Mouse (Mus musculus): ENCODE data around the gene Kyat1. TPM values are rescaled to one million over a fixed set of nuclear protein-coding genes. Genes with fewer than 3 reads are reported as not detected.

Kyat1 gene
- total RNA-seq (2021), result 10 to 100 TPM; 13.1 to 15.8 TPM

GRCm38 (mm10) chr2:30205629-30206357 lies at the start of gene Kyat1:
Gene Kyat1, minus strand, starts transcription at chr2:30205847.
- intact Hi-C loops (cut with DNase I), result no loop called here
- DNase-seq (ENCODE audit: extremely low spot score in 1 of 2, low spot score in 2 of 2), result peak; percentile 92 to 94

GRCm38 (mm10) chr2:30253809-30254208 lies 48.2 kb upstream of the Kyat1 start:
- no peak for DNase-seq (ENCODE audit: extremely low spot score in 1 of 2, low spot score in 2 of 2)
- intact Hi-C loops (cut with DNase I), result no loop called here

GRCm38 (mm10) chr2:30252521-30252920 lies 46.9 kb upstream of the Kyat1 start:
- DNase-seq (ENCODE audit: extremely low spot score in 1 of 2, low spot score in 2 of 2), result no peak
- intact Hi-C loops (cut with DNase I), result no loop called here

GRCm38 (mm10) chr2:30251417-30252104 lies 45.9 kb upstream of the Kyat1 start:
- intact Hi-C loops (cut with DNase I), result no loop called here
- no peak for DNase-seq (ENCODE audit: extremely low spot score in 1 of 2, low spot score in 2 of 2)

- intact Hi-C loops (cut with DNase I), result no loop called here
- no peak for DNase-seq (ENCODE audit: extremely low spot score in 1 of 2, low spot score in 2 of 2)
Measured at GRCm38 (mm10) chr2:30250166-30251128, 44.8 kb upstream of the Kyat1 start.

- no peak for DNase-seq (ENCODE audit: extremely low spot score in 1 of 2, low spot score in 2 of 2)
- intact Hi-C loops (cut with DNase I), result no loop called here
Measured at GRCm38 (mm10) chr2:30249182-30249581, 43.5 kb upstream of the Kyat1 start.

- DNase-seq (ENCODE audit: extremely low spot score in 1 of 2, low spot score in 2 of 2), result no peak
- intact Hi-C loops (cut with DNase I), result no loop called here
Measured at GRCm38 (mm10) chr2:30247681-30248080, 42.0 kb upstream of the Kyat1 start.

GRCm38 (mm10) chr2:30247036-30247435 lies 41.4 kb upstream of the Kyat1 start:
- DNase-seq (ENCODE audit: extremely low spot score in 1 of 2, low spot score in 2 of 2), result no peak
- intact Hi-C loops (cut with DNase I), result no loop called here

GRCm38 (mm10) chr2:30244595-30245178 lies 39.0 kb upstream of the Kyat1 start:
- DNase-seq (ENCODE audit: extremely low spot score in 1 of 2, low spot score in 2 of 2), result no peak
- intact Hi-C loops (cut with DNase I), result no loop called here

- intact Hi-C loops (cut with DNase I), result no loop called here
- DNase-seq (ENCODE audit: extremely low spot score in 1 of 2, low spot score in 2 of 2), result no peak
Measured at GRCm38 (mm10) chr2:30243391-30243790, 37.7 kb upstream of the Kyat1 start.

- intact Hi-C loops (cut with DNase I), result no loop called here
- peak in 1 of 2 experiments; percentile 86 for DNase-seq (ENCODE audit: extremely low spot score in 1 of 2, low spot score in 2 of 2)
Measured at GRCm38 (mm10) chr2:30242509-30242908, 36.9 kb upstream of the Kyat1 start.

GRCm38 (mm10) chr2:30240267-30240666 lies 34.6 kb upstream of the Kyat1 start, which contains the start of gene Gm28035:
Gene Gm28035, plus strand, starts transcription at chr2:30240567.
- no peak for DNase-seq (ENCODE audit: extremely low spot score in 1 of 2, low spot score in 2 of 2)
- intact Hi-C loops (cut with DNase I), result no loop called here

- DNase-seq (ENCODE audit: extremely low spot score in 1 of 2, low spot score in 2 of 2), result no peak
- intact Hi-C loops (cut with DNase I), result no loop called here
Measured at GRCm38 (mm10) chr2:30239777-30240176, 34.1 kb upstream of the Kyat1 start.

GRCm38 (mm10) chr2:30238906-30239465 lies 33.3 kb upstream of the Kyat1 start:
- intact Hi-C loops (cut with DNase I), result no loop called here
- DNase-seq (ENCODE audit: extremely low spot score in 1 of 2, low spot score in 2 of 2), result no peak

- intact Hi-C loops (cut with DNase I), result no loop called here
Measured at GRCm38 (mm10) chr2:30237881-30238280, 32.2 kb upstream of the Kyat1 start.

GRCm38 (mm10) chr2:30237199-30237880 lies 31.7 kb upstream of the Kyat1 start, which contains the start of gene Lrrc8a:
Gene Lrrc8a, plus strand, starts transcription at chr2:30237715.
- intact Hi-C loops (cut with DNase I), result no loop called here
- DNase-seq (ENCODE audit: extremely low spot score in 1 of 2, low spot score in 2 of 2), result peak; percentile 99 to 100

More at GRCm38 (mm10) chr2:30237881-30238280, 32.2 kb upstream of the Kyat1 start:
- peak; percentile 38 to 87 for DNase-seq (ENCODE audit: extremely low spot score in 1 of 2, low spot score in 2 of 2)

GRCm38 (mm10) chr2:30236426-30237198 lies 31.0 kb upstream of the Kyat1 start:
- no peak for DNase-seq (ENCODE audit: extremely low spot score in 1 of 2, low spot score in 2 of 2)
- intact Hi-C loops (cut with DNase I), result no loop called here
